Mouse (Mus musculus) E14TG2a.4 (cell line): ENCODE data around the gene Ehbp1.

ENCODE experiments used
- CTCF ChIP-seq: conservative IDR thresholded peaks from 2 replicates; pipeline ENCODE4 v1.5.1; 2014; ENCODE audit warnings: low read length
- POU5F1 ChIP-seq: IDR thresholded peaks from 2 replicates; pipeline ENCODE4 v1.6.1; 2014; ENCODE audit warnings: low read length, borderline replicate concordance

- TF ChIP-seq CTCF (no peak), POU5F1 (no peak)
Observed at GRCm38 (mm10) chr11:22372609-22373289, 30.7 kb upstream of the Ehbp1 start.
